Mouse (Mus musculus): ENCODE measurements around the gene Zfp513. TPM values are rescaled to one million over a fixed set of nuclear protein-coding genes. Genes with fewer than 3 reads are reported as not detected.

Gene Zfp513
- 5.4 and 5.8 TPM in 2 replicates for polyA plus RNA-seq (2014; fragmentation: Nextera tagmentation; extraction: Ambion mirVana)

- Histone ChIP-seq H3K4me3 (ENCODE audit: low read depth, low read length) (peak within 1 kb of the TSS; percentile 86), H3K4me1 (ENCODE audit: control insufficient read depth, insufficient read depth, low read length) (peaks cover 4% of the 10 kb centered on the region; the same call in 1 of the 2 replicates), H3K9me3 (ENCODE audit: control insufficient read depth, low read length) (peaks cover 5% of the 10 kb centered on the region), H3K36me3 (ENCODE audit: control insufficient read depth, insufficient read depth, low read length) (peaks cover 82% of the 10 kb centered on the region), H3K4me2 (ENCODE audit: low read depth, low read length) (peak within 1 kb of the TSS; percentile 74), H3K27me3 (replicated peaks; ENCODE audit: control insufficient read depth, insufficient read depth, low read length) (no peaks in the 10 kb centered on the region), H3K9ac (ENCODE audit: low read depth, low read length) (peak within 1 kb of the TSS; percentile 89), H3K27ac (replicated peaks; ENCODE audit: low read depth, low read length) (peak within 1 kb of the TSS; percentile 82)
- peak; percentile 99 for DNase-seq (ENCODE audit: low spot score)
- ATAC-seq (ENCODE audit: low read depth) = peak; percentile 98
- under 1% methylated on average over 36 of the region's 53 CpGs for WGBS
These were observed at the start of gene Zfp513 for GRCm38 (mm10) chr5:31201742-31202590. Gene Zfp513 (minus strand): TSS chr5:31202303.

- peak within 1 kb of the TSS; percentile 56 for H3K9ac ChIP-seq (ENCODE audit: low read depth, low read length)
- H3K4me3 ChIP-seq (ENCODE audit: low read depth, low read length) = peak within 1 kb of the TSS; percentile 33
- H3K9me3 ChIP-seq (ENCODE audit: control insufficient read depth, low read length) = no peaks in the 10 kb centered on the region
- DNase-seq (ENCODE audit: low spot score) (peak; percentile 64), ATAC-seq (ENCODE audit: low read depth) (peak; percentile 75)
- H3K36me3 ChIP-seq (ENCODE audit: control insufficient read depth, insufficient read depth, low read length) = peaks cover 88% of the 10 kb centered on the region
- WGBS = 17% methylated on average over 18 of the region's 47 CpGs
- H3K27me3 ChIP-seq (replicated peaks; ENCODE audit: control insufficient read depth, insufficient read depth, low read length) = no peaks in the 10 kb centered on the region
- peaks cover 23% of the 10 kb centered on the region for H3K4me1 ChIP-seq (ENCODE audit: control insufficient read depth, insufficient read depth, low read length)
- H3K4me2 ChIP-seq (ENCODE audit: low read depth, low read length) = peak within 1 kb of the TSS; percentile 48
- H3K27ac ChIP-seq (replicated peaks; ENCODE audit: low read depth, low read length) = peak within 1 kb of the TSS; percentile 64
These were observed 49.5 kb upstream of the Zfp513 start, which contains the start of gene Krtcap3 for GRCm38 (mm10) chr5:31251541-31252101. Gene Krtcap3 (plus strand): TSS chr5:31251691.

GRCm38 (mm10) chr5:31250716-31251115 is 48.6 kb upstream of the Zfp513 start:
- H3K4me1 ChIP-seq (ENCODE audit: control insufficient read depth, insufficient read depth, low read length) = peaks cover 23% of the 10 kb centered on the region
- 42% methylated on average over 4 of the region's 4 CpGs for WGBS
- H3K4me3 ChIP-seq (ENCODE audit: low read depth, low read length) = no peak overlapping the region
- peaks cover 96% of the 10 kb centered on the region for H3K36me3 ChIP-seq (ENCODE audit: control insufficient read depth, insufficient read depth, low read length)
- peak overlapping the region; percentile 48; the same call in 1 of the 2 replicates for H3K4me2 ChIP-seq (ENCODE audit: low read depth, low read length)
- H3K27ac ChIP-seq (replicated peaks; ENCODE audit: low read depth, low read length) = peak overlapping the region; percentile 50; the same call in 1 of the 2 replicates
- ATAC-seq (ENCODE audit: low read depth) (peak; percentile 16), DNase-seq (ENCODE audit: low spot score) (peak; percentile 71)
- no peak overlapping the region for H3K9ac ChIP-seq (ENCODE audit: low read depth, low read length)
- H3K27me3 ChIP-seq (replicated peaks; ENCODE audit: control insufficient read depth, insufficient read depth, low read length) = no peaks in the 10 kb centered on the region
- no peaks in the 10 kb centered on the region for H3K9me3 ChIP-seq (ENCODE audit: control insufficient read depth, low read length)

- DNase-seq (ENCODE audit: low spot score) = no peak
- 20% methylated on average over 10 of the region's 10 CpGs for WGBS
- H3K27ac ChIP-seq (replicated peaks; ENCODE audit: low read depth, low read length) = no peak overlapping the region
- H3K4me1 ChIP-seq (ENCODE audit: control insufficient read depth, insufficient read depth, low read length) = peaks cover 3% of the 10 kb centered on the region; the same call in 1 of the 2 replicates
- H3K36me3 ChIP-seq (ENCODE audit: control insufficient read depth, insufficient read depth, low read length) = peaks cover 36% of the 10 kb centered on the region
- peak overlapping the region; percentile 98 for H3K9ac ChIP-seq (ENCODE audit: low read depth, low read length)
- H3K4me3 ChIP-seq (ENCODE audit: low read depth, low read length) = peak overlapping the region; percentile 88
- no peak for ATAC-seq (ENCODE audit: low read depth)
- no peaks in the 10 kb centered on the region for H3K27me3 ChIP-seq (replicated peaks; ENCODE audit: control insufficient read depth, insufficient read depth, low read length)
- H3K4me2 ChIP-seq (ENCODE audit: low read depth, low read length) = peak overlapping the region; percentile 65
- no peaks in the 10 kb centered on the region for H3K9me3 ChIP-seq (ENCODE audit: control insufficient read depth, low read length)
These were observed 40.1 kb upstream of the Zfp513 start for GRCm38 (mm10) chr5:31242191-31242590.

- 0 out of 2 replicates have a peak, but pooled peaks cover 2% of the 10 kb centered on the region for H3K9me3 ChIP-seq (ENCODE audit: control insufficient read depth, low read length)
- no peaks in the 10 kb centered on the region for H3K27me3 ChIP-seq (replicated peaks; ENCODE audit: control insufficient read depth, insufficient read depth, low read length)
- under 1% methylated on average over 13 of the region's 13 CpGs for WGBS
- DNase-seq (ENCODE audit: low spot score) = no peak
- peaks cover 3% of the 10 kb centered on the region; the same call in 1 of the 2 replicates for H3K4me1 ChIP-seq (ENCODE audit: control insufficient read depth, insufficient read depth, low read length)
- H3K4me3 ChIP-seq (ENCODE audit: low read depth, low read length) = peak overlapping the region; percentile 88
- ATAC-seq (ENCODE audit: low read depth) = no peak
- peak overlapping the region; percentile 65 for H3K4me2 ChIP-seq (ENCODE audit: low read depth, low read length)
- H3K27ac ChIP-seq (replicated peaks; ENCODE audit: low read depth, low read length) = peak overlapping the region; percentile 98
- peak overlapping the region; percentile 98 for H3K9ac ChIP-seq (ENCODE audit: low read depth, low read length)
- H3K36me3 ChIP-seq (ENCODE audit: control insufficient read depth, insufficient read depth, low read length) = peaks cover 30% of the 10 kb centered on the region
These were observed 39.5 kb upstream of the Zfp513 start for GRCm38 (mm10) chr5:31241522-31242034.

GRCm38 (mm10) chr5:31240637-31241521 is 38.8 kb upstream of the Zfp513 start, which contains the start of the genes Nrbp1 and Gm9970:
Gene Nrbp1 (plus strand): TSS chr5:31240864.
Gene Gm9970 (minus strand): TSS chr5:31241232.
- Histone ChIP-seq H3K4me2 (ENCODE audit: low read depth, low read length) (peak within 1 kb of the TSS; percentile 65), H3K9ac (ENCODE audit: low read depth, low read length) (peak within 1 kb of the TSS; percentile 98), H3K27me3 (replicated peaks; ENCODE audit: control insufficient read depth, insufficient read depth, low read length) (no peaks in the 10 kb centered on the region), H3K4me3 (ENCODE audit: low read depth, low read length) (peak within 1 kb of the TSS; percentile 88), H3K9me3 (ENCODE audit: control insufficient read depth, low read length) (0 out of 2 replicates have a peak, but pooled peaks cover 6% of the 10 kb centered on the region), H3K4me1 (ENCODE audit: control insufficient read depth, insufficient read depth, low read length) (peaks cover 3% of the 10 kb centered on the region; the same call in 1 of the 2 replicates), H3K27ac (replicated peaks; ENCODE audit: low read depth, low read length) (peak within 1 kb of the TSS; percentile 98), H3K36me3 (ENCODE audit: control insufficient read depth, insufficient read depth, low read length) (peaks cover 23% of the 10 kb centered on the region)
- ATAC-seq (ENCODE audit: low read depth) (peak; percentile 99), DNase-seq (ENCODE audit: low spot score) (peak; percentile 98)
- WGBS = 1% methylated on average over 29 of the region's 103 CpGs

GRCm38 (mm10) chr5:31226641-31227040 is 24.5 kb upstream of the Zfp513 start:
- no peak for ATAC-seq (ENCODE audit: low read depth)
- no peak for DNase-seq (ENCODE audit: low spot score)
- WGBS = 94% methylated on average over 1 of the region's 1 CpGs

More at GRCm38 (mm10) chr5:31226641-31227040, 24.5 kb upstream of the Zfp513 start:
- no peak overlapping the region for H3K27ac ChIP-seq (replicated peaks; ENCODE audit: low read depth, low read length)
- H3K27me3 ChIP-seq (replicated peaks; ENCODE audit: control insufficient read depth, insufficient read depth, low read length) = no peaks in the 10 kb centered on the region
- no peak overlapping the region for H3K4me3 ChIP-seq (ENCODE audit: low read depth, low read length)
- no peaks in the 10 kb centered on the region for H3K9me3 ChIP-seq (ENCODE audit: control insufficient read depth, low read length)
- H3K4me1 ChIP-seq (ENCODE audit: control insufficient read depth, insufficient read depth, low read length) = no peaks in the 10 kb centered on the region
- no peaks in the 10 kb centered on the region for H3K36me3 ChIP-seq (ENCODE audit: control insufficient read depth, insufficient read depth, low read length)
- H3K4me2 ChIP-seq (ENCODE audit: low read depth, low read length) = no peak overlapping the region
- H3K9ac ChIP-seq (ENCODE audit: low read depth, low read length) = no peak overlapping the region
